Mouse (Mus musculus) C2C12 (cell line): ENCODE results near the gene Crtc2.

Source experiments
- CEBPB ChIP-seq: IDR thresholded peaks from one replicate; pipeline ENCODE4 v1.6.1; 2011; ENCODE audit warnings: low read depth, mild to moderate bottlenecking, control low read depth, moderate library complexity
- CTCF ChIP-seq: IDR thresholded peaks from one replicate; pipeline ENCODE4 v1.5.1; 2011; ENCODE audit not compliant: control insufficient read depth, insufficient read depth, insufficient read length
- MAX ChIP-seq: IDR thresholded peaks from one replicate; pipeline ENCODE4 v1.6.1; 2011; ENCODE audit warnings: mild to moderate bottlenecking, control low read depth
- MYOD1 ChIP-seq: IDR thresholded peaks from one replicate; pipeline ENCODE4 v1.6.1; 2011; ENCODE audit warnings: low read depth; ENCODE audit not compliant: control insufficient read depth, insufficient read length
- MYOG ChIP-seq: IDR thresholded peaks from one replicate; pipeline ENCODE4 v1.6.1; 2011; ENCODE audit not compliant: control insufficient read depth, insufficient read length; ENCODE audit errors: extremely low read depth
- USF1 ChIP-seq: IDR thresholded peaks from one replicate; pipeline ENCODE4 v1.6.1; 2011; ENCODE audit warnings: low read depth, mild to moderate bottlenecking, control low read depth, moderate library complexity

DNA sequence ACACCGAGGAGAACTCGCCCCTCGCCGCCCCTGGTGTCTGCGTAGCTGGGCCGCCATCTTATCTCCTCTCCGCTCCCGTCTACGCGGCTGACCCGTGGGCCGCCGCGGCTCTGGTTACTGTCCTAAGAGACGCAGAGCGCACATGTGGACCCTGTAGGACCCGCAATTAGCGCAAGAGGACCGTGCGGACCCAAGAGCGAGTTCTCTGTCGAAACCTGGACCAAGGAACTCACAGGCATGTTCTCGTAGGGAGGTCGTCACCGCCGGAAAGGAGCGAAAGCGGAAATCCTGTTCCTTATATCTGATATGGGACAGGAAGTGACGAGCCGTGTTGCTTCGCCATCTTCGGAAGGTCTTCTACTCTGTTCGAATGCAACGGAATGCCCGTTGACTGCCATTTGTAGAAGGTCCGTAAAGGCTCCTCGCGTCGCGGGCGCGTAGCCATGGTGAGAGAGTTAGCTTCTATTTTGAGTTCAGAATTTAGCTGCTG lies 40.5 kb upstream of the Crtc2 start, which contains the start of the genes Rps27 and Rab13:
- TF ChIP-seq CTCF (no peak), CEBPB (no peak), MYOG (no peak), MAX (no peak), MYOD1 (no peak), USF1 (no peak)
